Mouse (Mus musculus): ENCODE data around the gene Itga2b. TPM values are rescaled to one million over a fixed set of nuclear protein-coding genes. Genes with fewer than 3 reads are reported as not detected.
"Not testable (repeated sequence)": the region's sequence is repeated elsewhere in the genome, so short reads cannot be mapped to it uniquely, and the experiment has no call there.

Gene Itga2b
- total RNA-seq, 2 experiments from 2014 or later: 16.0 to 17.9 TPM

- ATAC-seq (ENCODE audit: poor library complexity, severe bottlenecking): no peak
Observed at GRCm38 (mm10) chr11:102415034-102415802, 54.7 kb downstream of the Itga2b start.

GRCm38 (mm10) chr11:102413059-102413458 is 56.9 kb downstream of the Itga2b start:
- ATAC-seq (ENCODE audit: poor library complexity, severe bottlenecking): no peak

- ATAC-seq (ENCODE audit: poor library complexity, severe bottlenecking): peak; percentile 48
Observed at GRCm38 (mm10) chr11:102411704-102412103, 58.2 kb downstream of the Itga2b start.

DNA sequence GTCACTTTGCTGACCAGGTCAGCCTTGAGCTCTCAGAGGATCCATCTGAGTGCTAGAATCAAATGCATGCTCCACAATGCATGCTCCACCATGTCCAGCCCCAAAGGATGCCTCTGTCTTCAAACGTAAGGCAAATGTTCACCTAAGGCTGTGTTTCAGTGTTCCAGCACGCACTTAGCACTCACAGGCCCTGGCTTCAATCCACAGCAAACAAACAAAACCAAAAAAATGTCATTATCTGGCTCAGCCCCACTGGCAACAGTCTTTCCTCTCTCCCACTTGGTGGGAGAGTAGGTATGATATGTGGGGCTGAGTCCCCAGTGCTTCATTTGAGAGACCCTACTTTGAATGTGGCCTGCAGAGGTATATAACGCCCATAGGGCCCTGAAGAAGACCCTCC is 58.9 kb downstream of the Itga2b start:
- no peak for ATAC-seq (ENCODE audit: poor library complexity, severe bottlenecking)

GRCm38 (mm10) chr11:102410345-102410744 is 59.6 kb downstream of the Itga2b start:
- ATAC-seq (ENCODE audit: poor library complexity, severe bottlenecking): not testable (repeated sequence)

DNA sequence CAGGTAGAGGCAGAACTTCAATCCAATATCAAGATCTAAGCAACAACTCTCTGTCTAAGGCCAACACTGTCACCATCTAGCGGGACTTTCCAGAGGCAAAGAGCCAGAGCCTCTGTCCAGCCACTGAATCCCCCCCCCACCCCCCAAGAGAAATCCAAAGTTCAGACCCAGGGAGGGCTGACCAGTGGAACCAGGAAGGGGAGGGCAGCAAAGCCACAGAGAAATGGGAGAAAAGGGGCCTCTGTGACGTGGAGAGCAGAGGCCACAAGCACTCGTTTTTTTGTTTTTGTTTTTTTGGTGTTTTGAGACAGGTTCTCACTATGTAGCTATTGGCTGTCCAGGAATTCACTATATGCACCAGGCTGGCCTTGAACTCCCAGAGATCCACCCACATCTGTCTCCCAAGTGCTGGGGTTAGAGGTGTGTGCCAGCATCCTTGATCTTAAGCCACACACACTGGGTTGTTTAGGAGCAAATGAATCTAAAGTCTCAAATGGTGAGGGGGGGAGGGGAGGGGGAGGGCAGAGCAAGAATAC is 60.1 kb downstream of the Itga2b start:
- ATAC-seq (ENCODE audit: poor library complexity, severe bottlenecking): no peak

- no peak for ATAC-seq (ENCODE audit: poor library complexity, severe bottlenecking)
Observed at GRCm38 (mm10) chr11:102408888-102409794, 60.8 kb downstream of the Itga2b start.

- ATAC-seq (ENCODE audit: poor library complexity, severe bottlenecking): peak; percentile 81
Observed at GRCm38 (mm10) chr11:102408344-102408876, 61.5 kb downstream of the Itga2b start.

DNA sequence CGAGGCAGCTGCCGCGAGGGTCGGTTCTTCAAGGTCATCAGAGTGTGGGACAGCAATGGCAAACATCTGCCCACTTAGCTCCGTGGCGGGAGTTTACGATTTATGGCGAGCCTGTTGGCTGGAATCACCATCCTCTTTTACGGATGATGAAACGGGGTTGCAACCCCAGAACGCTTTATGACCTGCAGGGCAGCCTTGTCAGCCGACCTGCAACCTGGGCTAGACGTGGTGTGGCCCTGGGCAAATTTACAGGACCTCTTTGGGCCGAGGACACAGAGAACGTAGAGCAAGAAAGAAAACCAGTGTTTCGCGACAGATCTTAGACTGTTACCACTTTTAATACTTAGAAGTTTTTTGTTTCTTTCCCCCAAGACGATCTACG is 62.1 kb downstream of the Itga2b start, which contains the start of gene Slc25a39:
Gene Slc25a39, minus strand, starts transcription at position 113 of the 382 bp plus-strand sequence.
- ATAC-seq (ENCODE audit: poor library complexity, severe bottlenecking): peak; percentile 11; the same call in 1 of the 2 replicates

DNA sequence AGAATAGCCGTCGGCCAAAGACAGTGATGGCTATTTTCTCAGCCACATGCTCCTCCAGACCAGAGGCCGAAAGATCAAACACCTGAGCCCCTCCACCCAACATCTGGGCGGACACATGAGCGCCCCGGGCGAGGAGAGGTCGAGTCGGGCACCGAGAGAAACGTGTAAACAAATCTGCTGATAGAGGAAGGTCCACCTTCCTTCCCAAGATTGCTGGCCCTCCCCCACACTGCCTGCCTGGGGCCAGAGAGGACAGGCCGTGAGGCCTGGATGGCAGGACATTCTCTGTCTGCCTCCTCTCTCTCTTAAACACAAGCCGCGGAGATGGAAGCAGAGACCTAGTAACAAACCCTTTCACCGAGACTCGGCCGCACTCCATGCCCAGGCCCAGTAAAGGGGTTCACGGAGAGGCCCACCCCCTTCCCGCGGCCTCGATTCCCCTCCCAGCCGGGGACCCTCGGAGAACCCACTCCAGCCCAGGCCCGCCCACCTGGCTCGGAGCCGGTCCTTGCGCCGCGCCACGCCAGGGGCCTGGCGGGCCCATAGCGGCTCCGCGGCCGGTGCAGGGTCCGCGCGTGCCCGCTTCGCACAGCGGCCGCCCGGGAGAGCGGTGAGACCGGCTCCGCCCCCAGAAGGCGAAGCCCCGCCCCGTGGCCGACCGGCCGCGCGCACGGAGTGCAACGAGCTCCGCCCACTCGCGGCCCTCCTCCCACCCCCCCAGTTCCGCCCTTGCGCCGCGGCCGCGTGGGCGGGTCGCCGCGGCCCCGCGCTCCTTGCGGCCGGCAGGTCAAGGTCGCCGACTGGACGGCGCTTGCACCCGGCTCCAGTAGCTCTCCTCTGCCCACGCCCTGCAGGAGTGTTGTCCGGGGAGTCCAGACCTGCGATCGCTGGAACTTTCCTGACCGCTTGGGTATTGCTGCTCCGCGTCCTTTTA is 62.8 kb downstream of the Itga2b start:
- ATAC-seq (ENCODE audit: poor library complexity, severe bottlenecking): peak; percentile 76

GRCm38 (mm10) chr11:102406401-102406800 is 63.5 kb downstream of the Itga2b start:
- ATAC-seq (ENCODE audit: poor library complexity, severe bottlenecking): no peak

DNA sequence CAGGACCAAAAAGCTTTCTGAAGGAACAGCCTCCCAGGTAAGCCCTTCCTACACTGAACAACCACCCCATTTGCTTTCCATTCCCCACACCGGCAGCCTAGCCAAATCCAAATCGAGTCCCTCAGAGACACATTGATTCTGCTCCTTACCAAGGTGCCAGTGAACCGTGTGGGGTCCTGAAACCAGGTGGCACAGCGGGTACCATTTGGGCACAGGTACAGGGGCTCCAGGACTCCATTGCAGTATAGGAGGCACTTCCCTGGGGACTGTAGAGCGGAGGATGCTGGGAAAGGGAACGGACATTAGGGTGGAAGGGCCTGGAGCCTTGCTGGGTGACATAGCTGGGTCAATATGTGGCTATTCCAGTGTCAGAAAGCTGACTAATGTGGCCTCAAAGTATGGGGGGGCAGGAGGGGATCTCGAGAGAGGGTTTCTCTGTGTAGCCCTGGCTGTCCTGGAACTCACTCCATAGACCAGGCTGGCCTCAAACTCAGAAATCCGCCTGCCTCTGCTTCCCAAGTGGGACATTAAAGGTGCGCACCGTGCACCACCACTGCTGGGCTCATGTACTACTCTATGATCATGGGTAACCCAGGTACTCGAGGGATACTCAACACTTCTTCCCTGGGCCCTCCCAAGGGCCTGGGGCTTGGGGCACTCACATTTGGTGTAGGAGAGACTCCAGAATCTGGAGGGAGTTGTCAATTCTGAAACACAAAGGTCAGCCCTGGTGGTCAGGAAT is 64.2 kb downstream of the Itga2b start:
- ATAC-seq (ENCODE audit: poor library complexity, severe bottlenecking): no peak

GRCm38 (mm10) chr11:102404161-102405010 is 65.5 kb downstream of the Itga2b start:
- ATAC-seq (ENCODE audit: poor library complexity, severe bottlenecking): no peak

DNA sequence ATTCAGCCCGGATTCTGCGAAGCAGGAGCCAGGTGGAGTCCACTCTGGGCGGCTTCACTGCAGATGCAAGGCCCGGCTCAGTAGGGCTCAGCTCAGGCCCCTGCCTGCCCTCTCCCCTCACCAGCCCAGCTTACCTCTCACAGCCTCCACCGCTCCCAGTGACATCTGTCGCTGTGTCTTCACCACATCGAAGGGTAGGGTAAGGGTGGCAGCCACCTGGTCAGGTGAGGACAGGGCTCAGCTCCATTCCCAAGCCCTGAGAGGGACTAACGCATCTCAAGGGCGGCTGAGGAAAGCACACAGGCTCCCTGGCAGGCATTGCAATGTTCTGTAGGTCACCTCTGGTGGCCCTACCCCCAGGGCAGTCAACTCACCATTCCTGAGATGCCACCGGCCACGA is 66.3 kb downstream of the Itga2b start:
- ATAC-seq (ENCODE audit: poor library complexity, severe bottlenecking): no peak

Data from megakaryocyte, adult 5-6 weeks (primary cell).